Mouse (Mus musculus): ENCODE results near the gene Hist1h2bh. TPM values are rescaled to one million over a fixed set of nuclear protein-coding genes. Genes with fewer than 3 reads are reported as not detected.
A peak's percentile ranks its signal among the peaks of the same experiment; 100 is the strongest.
"Not testable (repeated sequence)": the region's sequence is repeated elsewhere in the genome, so short reads cannot be mapped to it uniquely, and the experiment has no call there.

The Hist1h2bh gene
- total and polyA plus RNA-seq, 2 experiments: 0.09 to 1.3 TPM

GRCm38 (mm10) chr13:23585442-23586098, 42.4 kb upstream of the Hist1h2bh start:
- TF ChIP-seq POLR2A (IDR thresholded peaks at IDR 0.05; ENCODE audit: extremely low read depth, insufficient read depth, low read length): peak; percentile 61
- Histone ChIP-seq H3K4me3 (ENCODE audit: insufficient read depth, low read depth, low read length) (peak overlapping the region; percentile 72), H3K27ac (replicated peaks; ENCODE audit: insufficient read depth, low read depth, low read length) (peak overlapping the region; percentile 68), H3K4me1 (ENCODE audit: control insufficient read depth, insufficient read depth, low read length) (peaks cover 11% of the 10 kb centered on the region; the same call in 1 of the 2 replicates), H3K9ac (ENCODE audit: low read depth, low read length) (peak overlapping the region; percentile 74)
- peak; percentile 95 for DNase-seq (ENCODE audit: extremely low read depth, low read depth, low spot score)
- H3K79me2 ChIP-seq (ENCODE audit: control insufficient read depth, insufficient read depth, low read length); H3K36me3 ChIP-seq (ENCODE audit: control insufficient read depth, insufficient read depth, low read length); H3K27me3 ChIP-seq (ENCODE audit: control insufficient read depth, insufficient read depth, low read length): not testable (repeated sequence)
- under 1% methylated on average over 33 of the region's 36 CpGs for WGBS

GRCm38 (mm10) chr13:23585029-23585441, 41.8 kb upstream of the Hist1h2bh start:
- under 1% methylated on average over 21 of the region's 21 CpGs for WGBS
- Histone ChIP-seq H3K27me3 (ENCODE audit: control insufficient read depth, insufficient read depth, low read length) (no peaks in the 10 kb centered on the region), H3K36me3 (ENCODE audit: control insufficient read depth, insufficient read depth, low read length) (no peaks in the 10 kb centered on the region), H3K27ac (replicated peaks; ENCODE audit: insufficient read depth, low read depth, low read length) (peak overlapping the region; percentile 32), H3K4me3 (ENCODE audit: insufficient read depth, low read depth, low read length) (peak overlapping the region; percentile 43), H3K79me2 (ENCODE audit: control insufficient read depth, insufficient read depth, low read length) (no peaks in the 10 kb centered on the region), H3K9ac (ENCODE audit: low read depth, low read length) (peak overlapping the region; percentile 54), H3K4me1 (ENCODE audit: control insufficient read depth, insufficient read depth, low read length) (peaks cover 11% of the 10 kb centered on the region; the same call in 1 of the 2 replicates)
- no peak for TF ChIP-seq CTCF (IDR thresholded peaks at IDR 0.05; ENCODE audit: low read depth, low read length)
- TF ChIP-seq POLR2A (IDR thresholded peaks at IDR 0.05; ENCODE audit: extremely low read depth, insufficient read depth, low read length): no peak
- DNase-seq (ENCODE audit: extremely low read depth, low read depth, low spot score): peak; percentile 62

GRCm38 (mm10) chr13:23584331-23584730, 41.1 kb upstream of the Hist1h2bh start:
- no peak overlapping the region for H3K4me3 ChIP-seq (ENCODE audit: insufficient read depth, low read depth, low read length)
- no peaks in the 10 kb centered on the region for H3K36me3 ChIP-seq (ENCODE audit: control insufficient read depth, insufficient read depth, low read length)
- H3K9ac ChIP-seq (ENCODE audit: low read depth, low read length): no peak overlapping the region
- H3K27me3 ChIP-seq (ENCODE audit: control insufficient read depth, insufficient read depth, low read length): no peaks in the 10 kb centered on the region
- H3K27ac ChIP-seq (replicated peaks; ENCODE audit: insufficient read depth, low read depth, low read length): peak overlapping the region; percentile 50
- no peaks in the 10 kb centered on the region for H3K79me2 ChIP-seq (ENCODE audit: control insufficient read depth, insufficient read depth, low read length)
- peaks cover 11% of the 10 kb centered on the region; the same call in 1 of the 2 replicates for H3K4me1 ChIP-seq (ENCODE audit: control insufficient read depth, insufficient read depth, low read length)
- no peak for DNase-seq (ENCODE audit: extremely low read depth, low read depth, low spot score)
- no peak for TF ChIP-seq CTCF (IDR thresholded peaks at IDR 0.05; ENCODE audit: low read depth, low read length)

GRCm38 (mm10) chr13:23583387-23584068, 40.3 kb upstream of the Hist1h2bh start:
- Histone ChIP-seq H3K4me1 (ENCODE audit: control insufficient read depth, insufficient read depth, low read length) (peaks cover 11% of the 10 kb centered on the region; the same call in 1 of the 2 replicates), H3K27me3 (ENCODE audit: control insufficient read depth, insufficient read depth, low read length) (no peaks in the 10 kb centered on the region), H3K36me3 (ENCODE audit: control insufficient read depth, insufficient read depth, low read length) (no peaks in the 10 kb centered on the region), H3K27ac (replicated peaks; ENCODE audit: insufficient read depth, low read depth, low read length) (no peak overlapping the region; the same call in 1 of the 2 replicates), H3K9ac (ENCODE audit: low read depth, low read length) (no peak overlapping the region), H3K4me3 (ENCODE audit: insufficient read depth, low read depth, low read length) (no peak overlapping the region), H3K79me2 (ENCODE audit: control insufficient read depth, insufficient read depth, low read length) (no peaks in the 10 kb centered on the region)
- TF ChIP-seq CTCF (IDR thresholded peaks at IDR 0.05; ENCODE audit: low read depth, low read length) (no peak), POLR2A (IDR thresholded peaks at IDR 0.05; ENCODE audit: extremely low read depth, insufficient read depth, low read length) (no peak)
- DNase-seq (ENCODE audit: extremely low read depth, low read depth, low spot score): no peak

GRCm38 (mm10) chr13:23582219-23583056, 39.2 kb upstream of the Hist1h2bh start:
- TF ChIP-seq CTCF (IDR thresholded peaks at IDR 0.05; ENCODE audit: low read depth, low read length) (no peak), POLR2A (IDR thresholded peaks at IDR 0.05; ENCODE audit: extremely low read depth, insufficient read depth, low read length) (no peak)
- DNase-seq (ENCODE audit: extremely low read depth, low read depth, low spot score): no peak
- H3K27me3 ChIP-seq (ENCODE audit: control insufficient read depth, insufficient read depth, low read length): no peaks in the 10 kb centered on the region
- WGBS: 16% methylated on average over 6 of the region's 6 CpGs
- H3K9ac ChIP-seq (ENCODE audit: low read depth, low read length): peak overlapping the region; percentile 64
- no peaks in the 10 kb centered on the region for H3K79me2 ChIP-seq (ENCODE audit: control insufficient read depth, insufficient read depth, low read length)
- peak overlapping the region; percentile 68 for H3K4me3 ChIP-seq (ENCODE audit: insufficient read depth, low read depth, low read length)
- peak overlapping the region; percentile 43 for H3K27ac ChIP-seq (replicated peaks; ENCODE audit: insufficient read depth, low read depth, low read length)
- no peaks in the 10 kb centered on the region for H3K36me3 ChIP-seq (ENCODE audit: control insufficient read depth, insufficient read depth, low read length)
- peaks cover 11% of the 10 kb centered on the region; the same call in 1 of the 2 replicates for H3K4me1 ChIP-seq (ENCODE audit: control insufficient read depth, insufficient read depth, low read length)
